Mouse (Mus musculus): ENCODE data around the gene Rora. TPM values are rescaled to one million over a fixed set of nuclear protein-coding genes. Genes with fewer than 3 reads are reported as not detected.

Rora gene
- polyA plus RNA-seq, 1 experiment: 11.7 TPM

GRCm38 (mm10) chr9:68926406-68926805 is 272.8 kb downstream of the Rora start:
- TF ChIP-seq POLR2A (IDR thresholded peaks at IDR 0.05; ENCODE audit: borderline replicate concordance, extremely low read depth, insufficient read depth, insufficient read length, poor library complexity, severe bottlenecking) (no peak), CTCF (IDR thresholded peaks at IDR 0.05; ENCODE audit: borderline replicate concordance, extremely low read depth, insufficient read depth, insufficient read length) (no peak)

GRCm38 (mm10) chr9:68933159-68933558 is 279.6 kb downstream of the Rora start:
- TF ChIP-seq CTCF (IDR thresholded peaks at IDR 0.05; ENCODE audit: borderline replicate concordance, extremely low read depth, insufficient read depth, insufficient read length) (no peak), POLR2A (IDR thresholded peaks at IDR 0.05; ENCODE audit: borderline replicate concordance, extremely low read depth, insufficient read depth, insufficient read length, poor library complexity, severe bottlenecking) (no peak)
- DNase-seq (ENCODE audit: low read depth): no peak

More at GRCm38 (mm10) chr9:68926406-68926805, 272.8 kb downstream of the Rora start:
- no peak for DNase-seq (ENCODE audit: low read depth)

- TF ChIP-seq POLR2A (IDR thresholded peaks at IDR 0.05; ENCODE audit: borderline replicate concordance, extremely low read depth, insufficient read depth, insufficient read length, poor library complexity, severe bottlenecking): no peak
- TF ChIP-seq CTCF (IDR thresholded peaks at IDR 0.05; ENCODE audit: borderline replicate concordance, extremely low read depth, insufficient read depth, insufficient read length): no peak
- peak; percentile 38 for DNase-seq (ENCODE audit: low read depth)
Measured at GRCm38 (mm10) chr9:68934238-68934637, 280.7 kb downstream of the Rora start.

GRCm38 (mm10) chr9:68935611-68936010 is 282.0 kb downstream of the Rora start:
- no peak for DNase-seq (ENCODE audit: low read depth)
- TF ChIP-seq POLR2A (IDR thresholded peaks at IDR 0.05; ENCODE audit: borderline replicate concordance, extremely low read depth, insufficient read depth, insufficient read length, poor library complexity, severe bottlenecking) (no peak), CTCF (IDR thresholded peaks at IDR 0.05; ENCODE audit: borderline replicate concordance, extremely low read depth, insufficient read depth, insufficient read length) (no peak)

- no peak for TF ChIP-seq CTCF (IDR thresholded peaks at IDR 0.05; ENCODE audit: borderline replicate concordance, extremely low read depth, insufficient read depth, insufficient read length)
- TF ChIP-seq POLR2A (IDR thresholded peaks at IDR 0.05; ENCODE audit: borderline replicate concordance, extremely low read depth, insufficient read depth, insufficient read length, poor library complexity, severe bottlenecking): no peak
- DNase-seq (ENCODE audit: low read depth): peak; percentile 88
Measured at GRCm38 (mm10) chr9:68941037-68941436, 287.5 kb downstream of the Rora start.

GRCm38 (mm10) chr9:68942595-68943011 is 289.0 kb downstream of the Rora start:
- peak; percentile 88 for DNase-seq (ENCODE audit: low read depth)
- TF ChIP-seq CTCF (IDR thresholded peaks at IDR 0.05; ENCODE audit: borderline replicate concordance, extremely low read depth, insufficient read depth, insufficient read length) (peak; percentile 8; the same call in 1 of the 2 replicates), POLR2A (IDR thresholded peaks at IDR 0.05; ENCODE audit: borderline replicate concordance, extremely low read depth, insufficient read depth, insufficient read length, poor library complexity, severe bottlenecking) (no peak)

- TF ChIP-seq POLR2A (IDR thresholded peaks at IDR 0.05; ENCODE audit: borderline replicate concordance, extremely low read depth, insufficient read depth, insufficient read length, poor library complexity, severe bottlenecking) (no peak), CTCF (IDR thresholded peaks at IDR 0.05; ENCODE audit: borderline replicate concordance, extremely low read depth, insufficient read depth, insufficient read length) (no peak)
- DNase-seq (ENCODE audit: low read depth): no peak
Measured at GRCm38 (mm10) chr9:68944026-68944425, 290.4 kb downstream of the Rora start.

GRCm38 (mm10) chr9:68947707-68948106 is 294.1 kb downstream of the Rora start:
- no peak for TF ChIP-seq CTCF (IDR thresholded peaks at IDR 0.05; ENCODE audit: borderline replicate concordance, extremely low read depth, insufficient read depth, insufficient read length)
- no peak for TF ChIP-seq POLR2A (IDR thresholded peaks at IDR 0.05; ENCODE audit: borderline replicate concordance, extremely low read depth, insufficient read depth, insufficient read length, poor library complexity, severe bottlenecking)
- DNase-seq (ENCODE audit: low read depth): no peak

- no peak for TF ChIP-seq POLR2A (IDR thresholded peaks at IDR 0.05; ENCODE audit: borderline replicate concordance, extremely low read depth, insufficient read depth, insufficient read length, poor library complexity, severe bottlenecking)
- no peak for DNase-seq (ENCODE audit: low read depth)
Measured at GRCm38 (mm10) chr9:68948141-68948540, 294.6 kb downstream of the Rora start.

GRCm38 (mm10) chr9:68956210-68956874 is 302.8 kb downstream of the Rora start:
- no peak for TF ChIP-seq POLR2A (IDR thresholded peaks at IDR 0.05; ENCODE audit: borderline replicate concordance, extremely low read depth, insufficient read depth, insufficient read length, poor library complexity, severe bottlenecking)
- TF ChIP-seq CTCF (IDR thresholded peaks at IDR 0.05; ENCODE audit: borderline replicate concordance, extremely low read depth, insufficient read depth, insufficient read length): no peak
- peak; percentile 61 for DNase-seq (ENCODE audit: low read depth)

GRCm38 (mm10) chr9:68956938-68957573 is 303.5 kb downstream of the Rora start:
- TF ChIP-seq CTCF (IDR thresholded peaks at IDR 0.05; ENCODE audit: borderline replicate concordance, extremely low read depth, insufficient read depth, insufficient read length) (peak; percentile 69), POLR2A (IDR thresholded peaks at IDR 0.05; ENCODE audit: borderline replicate concordance, extremely low read depth, insufficient read depth, insufficient read length, poor library complexity, severe bottlenecking) (no peak)
- DNase-seq (ENCODE audit: low read depth): peak; percentile 73

- no peak for TF ChIP-seq POLR2A (IDR thresholded peaks at IDR 0.05; ENCODE audit: borderline replicate concordance, extremely low read depth, insufficient read depth, insufficient read length, poor library complexity, severe bottlenecking)
- no peak for TF ChIP-seq CTCF (IDR thresholded peaks at IDR 0.05; ENCODE audit: borderline replicate concordance, extremely low read depth, insufficient read depth, insufficient read length)
- DNase-seq (ENCODE audit: low read depth): no peak
Measured at GRCm38 (mm10) chr9:68957793-68958192, 304.2 kb downstream of the Rora start.

Measured in brain, embryonic 14.5 days (tissue).